Mouse (Mus musculus) myocyte (in vitro differentiated cells): ENCODE measurements around the gene Enpp7. TPM values are rescaled to one million over a fixed set of nuclear protein-coding genes. Genes with fewer than 3 reads are reported as not detected.

ENCODE experiments used
- H3K27me3 ChIP-seq: one replicate; pipeline ENCODE4 v1.6.1; 2011; ENCODE audit not compliant: control insufficient read depth, insufficient read depth, insufficient read length
- H3K36me3 ChIP-seq: one replicate; pipeline ENCODE4 v1.6.1; 2011; ENCODE audit not compliant: control insufficient read depth, insufficient read depth
- H3K4me2 ChIP-seq: one replicate; pipeline ENCODE4 v1.6.1; 2011; ENCODE audit warnings: low read depth, control low read depth
- H3K4me3 ChIP-seq: one replicate; pipeline ENCODE4 v1.5.1; 2011; ENCODE audit warnings: mild to moderate bottlenecking, control low read depth, moderate library complexity
- H3K79me2 ChIP-seq: one replicate; pipeline ENCODE4 v1.6.1; 2011; ENCODE audit not compliant: control insufficient read depth, insufficient read depth
- H3ac ChIP-seq: one replicate; pipeline ENCODE4 v1.6.1; 2011; ENCODE audit not compliant: control insufficient read depth, insufficient read length
- CEBPB ChIP-seq: IDR thresholded peaks from 2 replicates; pipeline ENCODE4 v1.6.1; 2011; ENCODE audit warnings: mild to moderate bottlenecking, moderate library complexity; ENCODE audit not compliant: poor library complexity, insufficient read depth, severe bottlenecking
- E2F4 ChIP-seq: IDR thresholded peaks from one replicate; pipeline ENCODE4 v1.6.1; 2011; ENCODE audit warnings: mild to moderate bottlenecking, control low read depth, moderate library complexity; ENCODE audit not compliant: insufficient read depth
- MAX ChIP-seq: IDR thresholded peaks from one replicate; pipeline ENCODE4 v1.6.1; 2011; ENCODE audit warnings: low read depth, mild to moderate bottlenecking, control low read depth
- MYOD1 ChIP-seq, 3 experiments: IDR thresholded peaks; one replicate each; pipeline ENCODE4 v1.6.1; 2011; ENCODE audit warnings: control low read depth in 2 of 3, low read depth in 2 of 3, mild to moderate bottlenecking in 2 of 3, moderate library complexity in 1 of 3; ENCODE audit not compliant: insufficient read length in 2 of 3, control insufficient read depth in 1 of 3
- MYOG ChIP-seq, 3 experiments: IDR thresholded peaks; one replicate each; pipeline ENCODE4 v1.6.1; 2011; ENCODE audit warnings: control low read depth in 2 of 3, low read depth in 2 of 3, mild to moderate bottlenecking in 2 of 3; ENCODE audit not compliant: insufficient read length in 2 of 3, control insufficient read depth in 1 of 3, insufficient read depth in 1 of 3
- POLR2A ChIP-seq: IDR thresholded peaks from one replicate; pipeline ENCODE4 v1.6.1; 2011; ENCODE audit warnings: low read depth, mild to moderate bottlenecking, control low read depth, moderate library complexity; ENCODE audit not compliant: insufficient read length
- POLR2AphosphoS2 ChIP-seq: IDR thresholded peaks from one replicate; pipeline ENCODE4 v1.6.1; 2011; ENCODE audit warnings: low read depth, control low read depth; ENCODE audit not compliant: insufficient read length
- REST ChIP-seq: IDR thresholded peaks from one replicate; pipeline ENCODE4 v1.6.1; 2011; ENCODE audit warnings: mild to moderate bottlenecking, control low read depth, moderate library complexity; ENCODE audit not compliant: insufficient read depth, insufficient read length
- SRF ChIP-seq: IDR thresholded peaks from one replicate; pipeline ENCODE4 v1.6.1; 2011; ENCODE audit warnings: low read depth; ENCODE audit not compliant: control insufficient read depth, insufficient read length
- TCF12 ChIP-seq: IDR thresholded peaks from one replicate; pipeline ENCODE4 v1.6.1; 2011; ENCODE audit warnings: mild to moderate bottlenecking, control low read depth; ENCODE audit not compliant: poor library complexity, insufficient read depth, severe bottlenecking
- TCF3 ChIP-seq: IDR thresholded peaks from one replicate; pipeline ENCODE4 v1.6.1; 2011; ENCODE audit warnings: low read depth, control low read depth; ENCODE audit not compliant: insufficient read length
- USF1 ChIP-seq: IDR thresholded peaks from one replicate; pipeline ENCODE4 v1.6.1; 2011; ENCODE audit warnings: low read depth, mild to moderate bottlenecking, control low read depth, moderate library complexity
- polyA plus RNA-seq: library from polyadenylated mRNA; unstranded; fragments of >200 nt; fragmentation: generic; extraction: Trizol; gene quantifications from one replicate; pipeline ENCODE4 v1.2.1, GENCODE M21; 2012; ENCODE audit warnings: missing spikeins

Gene Enpp7
- polyA plus RNA-seq, 1 experiment: not detected

DNA sequence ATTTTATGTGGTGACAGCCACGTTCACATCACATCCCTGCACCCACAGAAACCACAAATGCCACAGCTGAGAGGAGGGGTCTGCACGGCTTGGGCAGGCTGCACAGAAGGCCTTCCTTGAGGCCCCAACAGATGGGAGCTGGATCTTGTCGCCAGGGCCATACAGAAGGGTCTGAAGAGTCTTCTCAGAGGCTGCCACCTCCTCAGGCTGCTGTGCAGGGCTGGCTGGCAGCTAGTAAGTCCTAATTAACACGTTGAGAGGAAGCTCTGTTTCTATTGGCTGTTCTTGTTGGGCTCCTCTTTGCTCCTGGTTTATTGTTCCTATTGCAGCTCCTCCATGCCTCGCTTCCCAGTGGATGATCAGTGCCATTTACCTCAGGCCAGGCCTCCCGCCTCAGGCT is 33.0 kb upstream of the Enpp7 start:
- Histone ChIP-seq H3K79me2 (no peaks in the 10 kb centered on the region), H3K4me2 (no peak overlapping the region), H3K4me3 (no peak overlapping the region), H3K27me3 (peaks cover 94% of the 10 kb centered on the region), H3K36me3 (no peaks in the 10 kb centered on the region), H3ac (no peak overlapping the region)
- TF ChIP-seq MYOD1 (IDR thresholded peaks at IDR 0.05; ENCODE audit: control insufficient read depth in 1 of 3, insufficient read length in 2 of 3, low read depth in 2 of 3): no peak
- TF ChIP-seq MYOG (IDR thresholded peaks at IDR 0.05; ENCODE audit: control insufficient read depth in 1 of 3, insufficient read depth in 1 of 3, insufficient read length in 2 of 3, low read depth in 2 of 3): no peak
- TF ChIP-seq CEBPB: no peak
- no peak for TF ChIP-seq USF1
- TF ChIP-seq POLR2A: no peak
- TF ChIP-seq TCF3: no peak
- TF ChIP-seq MAX: no peak
- TF ChIP-seq REST: no peak
- no peak for TF ChIP-seq E2F4
- TF ChIP-seq SRF: no peak
- TF ChIP-seq TCF12: no peak
- no peak for TF ChIP-seq POLR2AphosphoS2

GRCm38 (mm10) chr11:118957070-118957471 is 30.9 kb upstream of the Enpp7 start:
- H3K36me3 ChIP-seq: no peaks in the 10 kb centered on the region
- no peak for TF ChIP-seq USF1
- no peak for TF ChIP-seq REST
- TF ChIP-seq TCF12: no peak
- no peak for TF ChIP-seq TCF3
- no peak for TF ChIP-seq POLR2A
- no peak for TF ChIP-seq E2F4
- TF ChIP-seq MAX: no peak
- TF ChIP-seq SRF: no peak
- no peak for TF ChIP-seq MYOG (IDR thresholded peaks at IDR 0.05; ENCODE audit: control insufficient read depth in 1 of 3, insufficient read depth in 1 of 3, insufficient read length in 2 of 3, low read depth in 2 of 3)
- no peak for TF ChIP-seq CEBPB
- no peak for TF ChIP-seq MYOD1 (IDR thresholded peaks at IDR 0.05; ENCODE audit: control insufficient read depth in 1 of 3, insufficient read length in 2 of 3, low read depth in 2 of 3)
- no peak for TF ChIP-seq POLR2AphosphoS2
- peaks cover 95% of the 10 kb centered on the region for H3K27me3 ChIP-seq
- H3K79me2 ChIP-seq: no peaks in the 10 kb centered on the region
- no peak overlapping the region for H3K4me3 ChIP-seq
- no peak overlapping the region for H3K4me2 ChIP-seq
- no peak overlapping the region for H3ac ChIP-seq

DNA sequence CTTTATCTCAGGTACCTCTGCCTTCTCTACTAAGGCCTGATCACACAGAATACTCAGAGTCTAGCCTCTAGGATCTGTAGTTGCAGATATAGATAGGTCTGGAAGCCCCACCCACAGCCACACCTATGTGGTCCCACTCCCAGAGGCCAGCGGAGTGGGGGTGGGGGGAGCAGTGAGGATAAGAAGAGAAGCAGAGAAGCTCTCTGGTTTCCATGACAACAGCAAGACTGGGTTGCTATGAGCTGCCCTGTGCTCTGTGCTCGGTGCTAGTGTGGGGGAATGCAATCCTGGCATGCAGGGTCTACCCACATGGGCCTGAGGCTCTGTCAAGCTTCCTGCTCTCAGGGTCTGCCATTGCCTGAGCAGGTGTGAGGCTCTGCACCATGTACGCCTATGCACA is 27.3 kb upstream of the Enpp7 start:
- TF ChIP-seq REST (no peak), CEBPB (no peak), MYOD1 (IDR thresholded peaks at IDR 0.05; ENCODE audit: control insufficient read depth in 1 of 3, insufficient read length in 2 of 3, low read depth in 2 of 3) (no peak), SRF (no peak), MYOG (IDR thresholded peaks at IDR 0.05; ENCODE audit: control insufficient read depth in 1 of 3, insufficient read depth in 1 of 3, insufficient read length in 2 of 3, low read depth in 2 of 3) (no peak)
- H3K27me3 ChIP-seq: peaks cover 94% of the 10 kb centered on the region

DNA sequence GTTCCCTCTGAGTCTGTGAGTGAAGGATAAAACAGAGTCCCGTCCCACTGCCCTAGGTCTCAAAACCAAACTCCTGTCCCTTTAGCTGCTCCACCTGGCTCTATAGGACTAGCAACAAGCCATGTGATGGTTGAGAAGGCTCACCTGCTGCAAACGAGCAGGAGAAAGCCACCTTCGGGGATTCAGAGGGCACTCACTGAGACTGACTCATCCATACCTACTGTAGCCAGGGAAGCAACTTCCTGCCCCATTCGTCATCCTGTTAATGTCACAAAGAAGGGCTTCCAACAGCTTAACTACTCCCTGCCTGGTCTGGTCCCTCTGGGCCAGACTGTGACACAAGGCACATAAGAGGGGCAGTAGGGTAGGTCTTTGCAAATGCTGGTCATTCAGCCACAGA is 25.5 kb upstream of the Enpp7 start:
- H3K79me2 ChIP-seq: no peaks in the 10 kb centered on the region
- H3K4me3 ChIP-seq: no peak overlapping the region
- peaks cover 90% of the 10 kb centered on the region for H3K27me3 ChIP-seq
- no peak overlapping the region for H3ac ChIP-seq
- H3K4me2 ChIP-seq: no peak overlapping the region
- H3K36me3 ChIP-seq: no peaks in the 10 kb centered on the region
- TF ChIP-seq REST (no peak), CEBPB (no peak), E2F4 (no peak), SRF (no peak), TCF12 (no peak), USF1 (no peak), POLR2A (no peak), MAX (no peak), TCF3 (no peak), POLR2AphosphoS2 (no peak), MYOG (IDR thresholded peaks at IDR 0.05; ENCODE audit: control insufficient read depth in 1 of 3, insufficient read depth in 1 of 3, insufficient read length in 2 of 3, low read depth in 2 of 3) (no peak), MYOD1 (IDR thresholded peaks at IDR 0.05; ENCODE audit: control insufficient read depth in 1 of 3, insufficient read length in 2 of 3, low read depth in 2 of 3) (no peak)

More for the DNA sequence above, 27.3 kb upstream of the Enpp7 start:
- Histone ChIP-seq H3K4me2 (no peak overlapping the region), H3K79me2 (no peaks in the 10 kb centered on the region), H3ac (no peak overlapping the region), H3K36me3 (no peaks in the 10 kb centered on the region), H3K4me3 (no peak overlapping the region)

GRCm38 (mm10) chr11:118963926-118964325 is 24.1 kb upstream of the Enpp7 start:
- peaks cover 92% of the 10 kb centered on the region for H3K27me3 ChIP-seq

More at GRCm38 (mm10) chr11:118963926-118964325, 24.1 kb upstream of the Enpp7 start:
- Histone ChIP-seq H3K4me2 (no peak overlapping the region), H3K4me3 (no peak overlapping the region), H3K36me3 (no peaks in the 10 kb centered on the region), H3ac (no peak overlapping the region), H3K79me2 (no peaks in the 10 kb centered on the region)
- no peak for TF ChIP-seq USF1
- TF ChIP-seq TCF12: no peak
- no peak for TF ChIP-seq POLR2AphosphoS2
- no peak for TF ChIP-seq MAX
- TF ChIP-seq MYOG (IDR thresholded peaks at IDR 0.05; ENCODE audit: control insufficient read depth in 1 of 3, insufficient read depth in 1 of 3, insufficient read length in 2 of 3, low read depth in 2 of 3): no peak
- no peak for TF ChIP-seq MYOD1 (IDR thresholded peaks at IDR 0.05; ENCODE audit: control insufficient read depth in 1 of 3, insufficient read length in 2 of 3, low read depth in 2 of 3)
- TF ChIP-seq E2F4: no peak
